Mouse (Mus musculus) CH12.LX (cell line): Measurements from ENCODE around the gene Zic5.
"Not testable (repeated sequence)": the region's sequence is repeated elsewhere in the genome, so short reads cannot be mapped to it uniquely, and the experiment has no call there.

Experiments used
- CTCF ChIP-seq, 2 experiments: IDR thresholded peaks in 1 of 2; conservative IDR thresholded peaks in 1 of 2; 2 replicates each; pipeline ENCODE4 v1.5.1; 2011 to 2012; ENCODE audit warnings: low read depth in 2 of 2, low read length in 2 of 2, improper control_type of control experiment in 1 of 2, inconsistent platforms in 1 of 2, mild to moderate bottlenecking in 1 of 2, moderate library complexity in 1 of 2
- E2F4 ChIP-seq: IDR thresholded peaks from 2 replicates; pipeline ENCODE4 v1.6.1; 2011; ENCODE audit warnings: low read depth, low read length, improper control_type of control experiment; ENCODE audit not compliant: insufficient replicate concordance
- IRF4 ChIP-seq: IDR thresholded peaks from 2 replicates; pipeline ENCODE4 v1.6.1; 2014; ENCODE audit warnings: low read depth, mild to moderate bottlenecking, inconsistent platforms, low read length, improper control_type of control experiment
- MAFK ChIP-seq: IDR thresholded peaks from 2 replicates; pipeline ENCODE4 v1.6.1; 2011; ENCODE audit warnings: low read length, improper control_type of control experiment; ENCODE audit not compliant: insufficient replicate concordance
- MXI1 ChIP-seq: IDR thresholded peaks from 2 replicates; pipeline ENCODE4 v1.6.1; 2011; ENCODE audit warnings: mild to moderate bottlenecking, low read depth, low read length, improper control_type of control experiment
- POLR2A ChIP-seq: IDR thresholded peaks from 2 replicates; pipeline ENCODE4 v1.6.1; 2011; ENCODE audit warnings: low read depth, mild to moderate bottlenecking, improper control_type of control experiment, low read length
- TCF12 ChIP-seq: IDR thresholded peaks from 2 replicates; pipeline ENCODE4 v1.6.1; 2014; ENCODE audit warnings: low read depth, mild to moderate bottlenecking, inconsistent platforms, low read length, improper control_type of control experiment
- UBTF ChIP-seq: IDR thresholded peaks from 2 replicates; pipeline ENCODE4 v1.6.1; 2012; ENCODE audit warnings: low read depth, mild to moderate bottlenecking, inconsistent platforms, low read length, improper control_type of control experiment, moderate library complexity
- USF1 ChIP-seq: IDR thresholded peaks from 2 replicates; pipeline ENCODE4 v1.6.1; 2014; ENCODE audit warnings: low read depth, mild to moderate bottlenecking, inconsistent platforms, low read length, improper control_type of control experiment
- ZKSCAN1 ChIP-seq: IDR thresholded peaks from 2 replicates; pipeline ENCODE4 v1.6.1; 2012; ENCODE audit warnings: low read depth, inconsistent platforms, low read length, improper control_type of control experiment, borderline replicate concordance

DNA sequence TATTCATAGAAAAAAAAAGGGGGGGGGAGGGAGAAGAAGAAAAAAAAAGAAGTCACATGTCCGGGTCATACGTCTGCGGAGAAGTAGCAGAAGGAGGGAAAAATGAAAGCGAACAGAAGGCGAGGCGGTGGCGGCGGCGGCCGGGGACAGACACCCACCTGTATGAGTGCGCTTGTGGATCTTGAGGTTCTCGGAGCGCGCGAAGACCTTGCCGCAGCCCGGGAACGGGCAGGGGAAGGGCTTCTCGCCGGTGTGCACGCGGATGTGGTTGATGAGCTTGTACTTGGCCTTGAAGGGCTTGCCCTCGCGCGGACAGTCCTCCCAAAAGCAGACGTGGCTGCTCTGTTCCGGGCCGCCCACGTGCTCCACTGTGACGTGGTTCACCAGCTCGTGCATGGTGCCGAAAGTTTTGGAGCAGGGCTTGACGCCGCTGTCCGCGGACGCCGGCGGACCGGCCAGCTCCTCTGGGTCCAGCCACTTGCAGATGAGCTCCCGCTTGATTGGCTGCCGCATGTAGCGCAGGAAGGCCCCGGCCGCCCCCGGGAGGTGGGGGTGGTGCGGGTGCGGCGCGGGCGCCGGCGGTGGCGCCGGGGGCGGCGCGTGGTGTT, 1.6 kb downstream of the Zic5 start:
- TF ChIP-seq CTCF (conservative IDR thresholded peaks at IDR 0.05 in 1 of 2, IDR thresholded peaks at IDR 0.05 in 1 of 2; ENCODE audit: low read depth in 2 of 2, low read length in 2 of 2); POLR2A; ZKSCAN1; UBTF; E2F4; IRF4; MAFK: not testable (repeated sequence)
- TF ChIP-seq MXI1, result peak; percentile 66; the same call in 1 of the 2 replicates
- 0 out of 2 replicates have a peak, but pooled peaks have one; percentile 24 for TF ChIP-seq TCF12
- peak; percentile 8; the same call in 1 of the 2 replicates for TF ChIP-seq USF1
